ENCODE assay signal across 17 mouse cellular contexts in the genomic region with DNA sequence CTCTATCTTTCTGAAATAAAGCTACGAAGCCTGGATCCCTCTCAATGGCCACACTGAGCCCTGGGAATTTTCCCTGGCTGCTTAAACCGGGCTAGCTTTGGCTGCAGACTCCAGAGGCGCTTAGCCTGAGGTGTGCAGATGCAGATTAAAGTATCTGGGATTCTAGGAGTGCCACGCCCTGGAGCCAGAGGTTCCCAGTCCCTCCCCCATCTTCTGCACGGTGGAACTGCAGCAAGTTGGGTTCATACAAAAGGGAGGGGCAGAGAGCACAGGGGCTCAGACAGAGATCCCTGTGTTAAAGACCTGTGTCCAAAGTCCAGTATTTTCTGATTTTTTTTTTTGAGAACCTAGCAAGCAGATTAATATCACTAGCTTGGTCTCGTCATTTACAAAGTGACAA.
"Had no signal": no experiment of that assay in that cellular context is flagged by ENCODE, and none has a peak within 500 bp of the region (broad histone marks: within the 10 kb centered on the region; RNA-seq: fewer than 3 reads in every experiment).

No protein-coding gene starts in this region.

- H3K27ac ChIP-seq: layer of hippocampus, adult 2 months; left cerebral cortex, adult 2 months; liver, embryonic 13.5 days; midbrain, embryonic 12.5 days had no signal

- H3K36me3 ChIP-seq: liver, embryonic 13.5 days; midbrain, embryonic 12.5 days; neural tube, embryonic 13.5 days had no signal

- H3K4me2 ChIP-seq: liver, embryonic 13.5 days; midbrain, embryonic 12.5 days; neural tube, embryonic 13.5 days had no signal

- H3K9me3 ChIP-seq: midbrain, embryonic 12.5 days; neural tube, embryonic 13.5 days had no signal

- H3K4me3 ChIP-seq: layer of hippocampus, adult 2 months; left cerebral cortex, adult 2 months; liver, embryonic 13.5 days; midbrain, embryonic 12.5 days; myocyte; neural tube, embryonic 13.5 days had no signal

- DNase-seq: kidney, adult 9 months; kidney, postnatal 14 days; layer of hippocampus, adult 9-11 months; layer of hippocampus, postnatal 36 days; liver, embryonic 13.5 days; lung, adult 2 months; lung, postnatal 14 days; lung, postnatal 4 days; retina, postnatal 1 day; thymus, adult 18-20 months; thymus, postnatal 36 days had no signal

- ATAC-seq: midbrain, embryonic 16.5 days had no signal

- H3K4me1 ChIP-seq: liver, embryonic 13.5 days had no signal

- H3K27me3 ChIP-seq: liver, embryonic 13.5 days; neural tube, embryonic 13.5 days had no signal

- H3K9ac ChIP-seq: liver, embryonic 13.5 days; midbrain, embryonic 12.5 days; neural tube, embryonic 13.5 days had no signal
